14 mouse cellular contexts compared by ENCODE assay signal in the genomic region with DNA sequence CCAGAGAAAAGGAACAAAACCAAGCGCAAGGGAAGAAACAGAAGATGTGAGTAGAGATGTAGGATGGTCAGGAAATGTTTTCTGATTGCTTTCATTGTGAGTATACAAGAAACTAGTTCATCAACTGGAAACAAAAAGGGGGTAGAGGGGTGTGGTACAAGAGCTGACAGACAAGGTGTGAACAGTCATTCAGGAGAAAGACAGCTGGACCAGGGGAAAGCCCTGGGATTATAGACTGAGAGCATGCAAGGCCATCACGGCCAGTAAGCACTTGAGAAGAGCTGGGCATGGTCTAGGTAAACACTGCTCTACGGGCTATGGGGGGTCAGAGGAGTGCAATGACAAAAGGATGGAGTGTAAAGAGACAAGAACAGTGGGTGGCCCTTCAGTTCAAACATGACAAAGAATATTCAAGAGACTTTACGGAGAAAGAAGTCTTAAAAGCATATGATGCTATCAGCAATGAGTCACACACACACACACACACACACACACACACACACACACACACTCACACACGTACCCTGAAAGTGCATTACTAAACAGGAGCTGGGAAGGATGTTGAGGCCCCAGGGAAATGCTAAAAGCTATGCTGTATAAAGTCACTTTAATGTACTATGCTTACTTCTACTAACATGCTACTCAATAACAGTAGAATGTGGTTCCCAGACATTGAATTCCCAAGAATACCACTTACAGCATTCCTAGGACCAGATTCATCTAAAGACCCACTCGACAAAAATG. TPM values are rescaled to one million over a fixed set of nuclear protein-coding genes. Genes with fewer than 3 reads are reported as not detected.
DNase-seq lines count a peak whose midpoint lies in the region; ATAC-seq and TF ChIP-seq lines count a peak whose summit lies in the region.
"Had no signal": no experiment of that assay in that cellular context is flagged by ENCODE, and none has a peak within 500 bp of the region (broad histone marks: within the 10 kb centered on the region; RNA-seq: fewer than 3 reads in every experiment).

No protein-coding gene starts in this region.

- no peak for DNase-seq in hindbrain, embryonic 14.5 days (ENCODE audit: low spot score)
- no peak for DNase-seq in hindbrain, embryonic 11.5 days (ENCODE audit: low spot score)
- DNase-seq in CD4-positive helper T cell, adult 2 months (ENCODE audit: low read depth, low spot score) = peak; percentile 55
- peak; percentile 20 for DNase-seq in Muller cell, postnatal 12 days (ENCODE audit: inconsistent ontology term)
- DNase-seq in midbrain, embryonic 10.5 days (ENCODE audit: low spot score) = no peak
- no peak for DNase-seq in adrenal gland, postnatal 10 days
- DNase-seq: cerebellum, adult 9-11 months; embryo, embryonic 11 days; liver; lung, embryonic 14.5 days had no signal

- no peak overlapping the region for H3ac ChIP-seq in myocyte (ENCODE audit: control insufficient read depth, insufficient read length)

- no peak overlapping the region for H3K4me2 ChIP-seq in hindbrain, embryonic 14.5 days (replicated peaks)
- no peak overlapping the region for H3K4me2 ChIP-seq in hindbrain, embryonic 11.5 days (replicated peaks; ENCODE audit: low read depth, low read length)
- H3K4me2 ChIP-seq in myocyte (ENCODE audit: low read depth) = peak overlapping the region; percentile 57
- H3K4me2 ChIP-seq: forebrain, embryonic 12.5 days; kidney, embryonic 15.5 days; lung, embryonic 14.5 days had no signal

- H3K79me2 ChIP-seq in myocyte (ENCODE audit: control insufficient read depth, insufficient read depth) = peaks cover 96% of the 10 kb centered on the region

- peaks cover 24% of the 10 kb centered on the region for H3K4me1 ChIP-seq in hindbrain, embryonic 14.5 days (replicated peaks; ENCODE audit: control insufficient read depth, insufficient read depth, low read length)
- no peaks in the 10 kb centered on the region for H3K4me1 ChIP-seq in hindbrain, embryonic 11.5 days (replicated peaks; ENCODE audit: control insufficient read depth, insufficient read depth, low read length)
- peaks cover 20% of the 10 kb centered on the region for H3K4me1 ChIP-seq in midbrain, embryonic 10.5 days

- no peak overlapping the region for H3K4me3 ChIP-seq in hindbrain, embryonic 14.5 days (replicated peaks; ENCODE audit: low read length)
- H3K4me3 ChIP-seq in hindbrain, embryonic 11.5 days (ENCODE audit: low read depth, low read length) = no peak overlapping the region
- H3K4me3 ChIP-seq in myocyte = no peak overlapping the region
- no peak overlapping the region for H3K4me3 ChIP-seq in midbrain, embryonic 10.5 days
- H3K4me3 ChIP-seq: forebrain, embryonic 12.5 days; kidney, embryonic 15.5 days had no signal

- H3K27ac ChIP-seq in hindbrain, embryonic 14.5 days = 0 out of 2 replicates have a peak overlapping the region, but pooled peaks have one; percentile 11
- H3K27ac ChIP-seq in hindbrain, embryonic 11.5 days (ENCODE audit: low read depth, low read length) = no peak overlapping the region
- no peak overlapping the region for H3K27ac ChIP-seq in midbrain, embryonic 10.5 days (replicated peaks)
- H3K27ac ChIP-seq: forebrain, embryonic 12.5 days; kidney, embryonic 15.5 days; stomach, postnatal 0 days had no signal

- H3K36me3 ChIP-seq in hindbrain, embryonic 14.5 days (replicated peaks; ENCODE audit: control insufficient read depth, insufficient read depth) = no peaks in the 10 kb centered on the region
- no peaks in the 10 kb centered on the region for H3K36me3 ChIP-seq in hindbrain, embryonic 11.5 days (ENCODE audit: control insufficient read depth, insufficient read depth, low read length)
- no peaks in the 10 kb centered on the region for H3K36me3 ChIP-seq in myocyte (ENCODE audit: control insufficient read depth, insufficient read depth)
- H3K36me3 ChIP-seq in midbrain, embryonic 10.5 days = peaks cover 28% of the 10 kb centered on the region
- H3K36me3 ChIP-seq: kidney, embryonic 15.5 days had no signal

- no peak for TF ChIP-seq POLR2A in myocyte (IDR thresholded peaks at IDR 0.05; ENCODE audit: insufficient read length, low read depth)

- H3K9me3 ChIP-seq in hindbrain, embryonic 14.5 days (ENCODE audit: control insufficient read depth, low read length) = no peaks in the 10 kb centered on the region
- H3K9me3 ChIP-seq in hindbrain, embryonic 11.5 days (ENCODE audit: control insufficient read depth, low read length) = no peaks in the 10 kb centered on the region
- no peaks in the 10 kb centered on the region for H3K9me3 ChIP-seq in midbrain, embryonic 10.5 days (replicated peaks)
- H3K9me3 ChIP-seq: forebrain, embryonic 12.5 days; kidney, embryonic 15.5 days had no signal

- ATAC-seq in hindbrain, embryonic 14.5 days (ENCODE audit: low FRiP score) = no peak
- ATAC-seq in hindbrain, embryonic 11.5 days (ENCODE audit: low FRiP score) = no peak

- 69% methylated on average over 6 of the region's 6 CpGs for WGBS in hindbrain, embryonic 14.5 days
- WGBS in hindbrain, embryonic 11.5 days = 81% methylated on average over 6 of the region's 6 CpGs
- 79% methylated on average over 6 of the region's 6 CpGs for WGBS in midbrain, embryonic 10.5 days

- no peaks in the 10 kb centered on the region for H3K27me3 ChIP-seq in hindbrain, embryonic 14.5 days (ENCODE audit: control insufficient read depth, insufficient read depth, low read length)
- H3K27me3 ChIP-seq in hindbrain, embryonic 11.5 days (ENCODE audit: control insufficient read depth, insufficient read depth, low read length) = no peaks in the 10 kb centered on the region
- no peaks in the 10 kb centered on the region for H3K27me3 ChIP-seq in myocyte (ENCODE audit: control insufficient read depth, insufficient read depth, insufficient read length)
- no peaks in the 10 kb centered on the region for H3K27me3 ChIP-seq in midbrain, embryonic 10.5 days (ENCODE audit: low read depth, poor library complexity, severe bottlenecking)
- H3K27me3 ChIP-seq: forebrain, embryonic 12.5 days; kidney, embryonic 15.5 days had no signal

- H3K9ac ChIP-seq in hindbrain, embryonic 14.5 days = no peak overlapping the region
- no peak overlapping the region for H3K9ac ChIP-seq in hindbrain, embryonic 11.5 days (ENCODE audit: low read depth, low read length)
- H3K9ac ChIP-seq: forebrain, embryonic 12.5 days; kidney, embryonic 15.5 days; lung, embryonic 14.5 days had no signal

TF ChIP-seq in myocyte, 11 proteins besides CTCF, POLR2A, EP300 and RAD21:
- TF ChIP-seq MYOD1 (IDR thresholded peaks at IDR 0.05; ENCODE audit: control insufficient read depth in 1 of 3, insufficient read length in 2 of 3, low read depth in 2 of 3) = no peak
- TF ChIP-seq POLR2AphosphoS2 (IDR thresholded peaks at IDR 0.05; ENCODE audit: insufficient read length, low read depth) = no peak
- TF ChIP-seq TCF12 (IDR thresholded peaks at IDR 0.05; ENCODE audit: insufficient read depth, poor library complexity, severe bottlenecking) = no peak
- TF ChIP-seq MAX (IDR thresholded peaks at IDR 0.05; ENCODE audit: low read depth) = no peak
- TF ChIP-seq USF1 (IDR thresholded peaks at IDR 0.05; ENCODE audit: low read depth) = no peak
- TF ChIP-seq CEBPB (IDR thresholded peaks at IDR 0.05; ENCODE audit: insufficient read depth, poor library complexity, severe bottlenecking) = no peak
- TF ChIP-seq SRF (IDR thresholded peaks at IDR 0.05; ENCODE audit: control insufficient read depth, insufficient read length, low read depth) = no peak
- TF ChIP-seq REST (IDR thresholded peaks at IDR 0.05; ENCODE audit: insufficient read depth, insufficient read length) = no peak

RNA-seq across cellular contexts. Expression of gene Cdc42se2, which starts 9.9 kb away (rescaled TPM):
- 147 and 171 TPM in 2 replicates for polyA plus RNA-seq in hindbrain, embryonic 14.5 days (2014; fragmentation: Nextera tagmentation; extraction: Ambion mirVana)
- polyA plus RNA-seq in hindbrain, embryonic 11.5 days (2014; fragmentation: Nextera tagmentation; extraction: Ambion mirVana) = 245 and 257 TPM in 2 replicates
- 51.0 TPM for polyA plus RNA-seq in myocyte (2012; fragmentation: generic; extraction: Trizol)
- polyA plus RNA-seq in midbrain, embryonic 10.5 days (2016; fragmentation: Nextera tagmentation; extraction: Ambion mirVana) = 229 and 253 TPM in 2 replicates
- 10 to 100 TPM; 24.4 to 27.7 TPM for total RNA-seq in adrenal gland, postnatal 10 days (2021)

Comparison
In these comparisons a context has a peak if more than half of its experiments do, and no peak if none do; other contexts are left out.
1. DNase-seq: peak in CD4-positive helper T cell, adult 2 months (single experiment) and Muller cell, postnatal 12 days (single experiment); none in hindbrain, embryonic 14.5 days (single experiment), hindbrain, embryonic 11.5 days (single experiment), midbrain, embryonic 10.5 days (single experiment) and adrenal gland, postnatal 10 days (single experiment).